ENCODE assay signal across 9 mouse cellular contexts in genomic region chr10:125264938-125265337, GRCm38 (mm10).
DNase-seq lines count a peak whose midpoint lies in the region; ATAC-seq lines count a peak whose summit lies in the region.
"Had no signal": no experiment of that assay in that cellular context is flagged by ENCODE, and none has a peak within 500 bp of the region (broad histone marks: within the 10 kb centered on the region; RNA-seq: fewer than 3 reads in every experiment).

No protein-coding gene starts in this region.

- WGBS in kidney, embryonic 14.5 days: 62% methylated on average over 4 of the region's 4 CpGs
- 59% methylated on average over 4 of the region's 4 CpGs for WGBS in limb, embryonic 12.5 days
- WGBS in neural tube, embryonic 12.5 days: 66% methylated on average over 4 of the region's 4 CpGs

- peak; percentile 18 to 52 for DNase-seq in spleen, adult 18-20 months
- no peak for DNase-seq in spleen, postnatal 4 days (ENCODE audit: low spot score in 2 of 2)
- DNase-seq in cerebellum, postnatal 10 days: peak; percentile 79
- peak; percentile 54 to 57 for DNase-seq in frontal cortex, postnatal 36 days (ENCODE audit: low spot score in 2 of 2)

- no peak overlapping the region for H3K9ac ChIP-seq in kidney, embryonic 14.5 days (ENCODE audit: low read depth, low read length)
- H3K9ac ChIP-seq in limb, embryonic 12.5 days (replicated peaks): no peak overlapping the region
- no peak overlapping the region for H3K9ac ChIP-seq in neural tube, embryonic 12.5 days
- H3K9ac ChIP-seq: liver, embryonic 15.5 days had no signal

- H3K4me1 ChIP-seq in kidney, embryonic 14.5 days (ENCODE audit: control insufficient read depth, insufficient read depth, low read length): no peaks in the 10 kb centered on the region
- H3K4me1 ChIP-seq in limb, embryonic 12.5 days (replicated peaks): 0 out of 2 replicates have a peak, but pooled peaks cover 5% of the 10 kb centered on the region
- no peaks in the 10 kb centered on the region for H3K4me1 ChIP-seq in neural tube, embryonic 12.5 days
- H3K4me1 ChIP-seq: liver, embryonic 15.5 days had no signal

- H3K27ac ChIP-seq in kidney, embryonic 14.5 days (ENCODE audit: low read depth, low read length): no peak overlapping the region
- no peak overlapping the region for H3K27ac ChIP-seq in limb, embryonic 12.5 days
- no peak overlapping the region for H3K27ac ChIP-seq in neural tube, embryonic 12.5 days
- H3K27ac ChIP-seq: liver, embryonic 15.5 days had no signal

- H3K9me3 ChIP-seq in kidney, embryonic 14.5 days (ENCODE audit: control insufficient read depth, low read length): no peaks in the 10 kb centered on the region
- no peaks in the 10 kb centered on the region for H3K9me3 ChIP-seq in limb, embryonic 12.5 days
- no peaks in the 10 kb centered on the region for H3K9me3 ChIP-seq in neural tube, embryonic 12.5 days
- H3K9me3 ChIP-seq: liver, embryonic 15.5 days had no signal

- no peaks in the 10 kb centered on the region for H3K27me3 ChIP-seq in kidney, embryonic 14.5 days (ENCODE audit: control insufficient read depth, insufficient read depth, low read length)
- no peaks in the 10 kb centered on the region for H3K27me3 ChIP-seq in limb, embryonic 12.5 days
- H3K27me3 ChIP-seq in neural tube, embryonic 12.5 days (replicated peaks): no peaks in the 10 kb centered on the region
- H3K27me3 ChIP-seq: liver, embryonic 15.5 days had no signal

- no peak overlapping the region for H3K4me2 ChIP-seq in kidney, embryonic 14.5 days (replicated peaks; ENCODE audit: low read depth, low read length)
- no peak overlapping the region for H3K4me2 ChIP-seq in limb, embryonic 12.5 days
- no peak overlapping the region for H3K4me2 ChIP-seq in neural tube, embryonic 12.5 days (replicated peaks)
- H3K4me2 ChIP-seq: liver, embryonic 15.5 days had no signal

- no peak overlapping the region for H3K4me3 ChIP-seq in kidney, embryonic 14.5 days (ENCODE audit: low read length)
- H3K4me3 ChIP-seq in limb, embryonic 12.5 days (replicated peaks): no peak overlapping the region
- no peak overlapping the region for H3K4me3 ChIP-seq in neural tube, embryonic 12.5 days
- H3K4me3 ChIP-seq: liver, embryonic 15.5 days had no signal

- peak; percentile 83; the same call in 1 of the 2 replicates for ATAC-seq in kidney, embryonic 14.5 days (ENCODE audit: low FRiP score, low TSS enrichment)
- peak; percentile 63; the same call in 1 of the 2 replicates for ATAC-seq in limb, embryonic 12.5 days (ENCODE audit: insufficient number of reproducible peaks, insufficient read depth, low FRiP score, low TSS enrichment, low read depth)
- ATAC-seq in neural tube, embryonic 12.5 days (ENCODE audit: low FRiP score, low read depth): 0 out of 2 replicates have a peak, but pooled peaks have one; percentile 66
- ATAC-seq in activated CD4-positive, CD25-positive, alpha-beta regulatory T cell, adult 4 months: no peak

- H3K36me3 ChIP-seq in kidney, embryonic 14.5 days (ENCODE audit: control insufficient read depth, insufficient read depth, low read length): no peaks in the 10 kb centered on the region
- no peaks in the 10 kb centered on the region for H3K36me3 ChIP-seq in limb, embryonic 12.5 days
- no peaks in the 10 kb centered on the region for H3K36me3 ChIP-seq in neural tube, embryonic 12.5 days
- H3K36me3 ChIP-seq: liver, embryonic 15.5 days had no signal

Comparison
In these comparisons a context has a peak if more than half of its experiments do, and no peak if none do; other contexts are left out.
1. DNase-seq: peak in spleen, adult 18-20 months (2 of 2), cerebellum, postnatal 10 days (2 of 2) and frontal cortex, postnatal 36 days (2 of 2); none in spleen, postnatal 4 days (0 of 2).